Mouse (Mus musculus): ENCODE data around the gene Rassf3.

The Rassf3 gene

GRCm38 (mm10) chr10:121489941-121490340 is 13.8 kb upstream of the Rassf3 start:
- no peak for DNase-seq (ENCODE audit: low read depth, low spot score)

DNA sequence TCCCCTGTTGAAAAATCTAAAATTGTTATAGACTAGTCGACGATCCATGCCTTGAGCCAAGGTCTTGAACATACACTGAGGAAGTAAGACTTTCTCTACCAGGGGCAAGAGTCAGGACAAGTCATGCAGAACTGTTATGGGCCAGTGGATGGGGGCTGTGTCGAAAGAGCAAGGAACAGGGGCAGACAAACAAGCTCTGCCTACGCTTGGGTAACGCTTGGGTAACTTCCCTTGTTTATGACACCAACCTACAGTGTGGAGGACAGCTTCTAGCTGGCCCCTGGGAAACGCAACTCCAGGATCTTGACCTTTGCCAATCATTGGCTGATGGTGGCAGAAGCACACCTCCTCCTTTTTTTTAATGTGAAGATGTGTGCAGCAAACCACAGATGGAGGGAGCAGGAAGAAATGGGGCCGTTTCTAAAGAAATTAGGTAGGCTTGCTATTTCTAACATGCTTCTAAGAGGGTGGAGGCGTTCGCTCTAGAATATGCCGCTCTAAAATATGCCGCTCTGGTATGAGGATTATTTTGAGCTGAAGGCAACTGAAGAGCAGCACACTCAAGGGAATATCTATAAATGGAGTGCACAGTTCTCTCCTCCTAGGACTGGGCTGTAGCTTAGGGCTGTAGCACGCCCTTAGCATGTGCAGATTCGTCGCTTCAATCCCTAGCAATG is 12.6 kb upstream of the Rassf3 start:
- no peak for DNase-seq (ENCODE audit: low read depth, low spot score)

- DNase-seq (ENCODE audit: low read depth, low spot score), result no peak
These were observed 11.6 kb upstream of the Rassf3 start for GRCm38 (mm10) chr10:121487716-121488115.

DNA sequence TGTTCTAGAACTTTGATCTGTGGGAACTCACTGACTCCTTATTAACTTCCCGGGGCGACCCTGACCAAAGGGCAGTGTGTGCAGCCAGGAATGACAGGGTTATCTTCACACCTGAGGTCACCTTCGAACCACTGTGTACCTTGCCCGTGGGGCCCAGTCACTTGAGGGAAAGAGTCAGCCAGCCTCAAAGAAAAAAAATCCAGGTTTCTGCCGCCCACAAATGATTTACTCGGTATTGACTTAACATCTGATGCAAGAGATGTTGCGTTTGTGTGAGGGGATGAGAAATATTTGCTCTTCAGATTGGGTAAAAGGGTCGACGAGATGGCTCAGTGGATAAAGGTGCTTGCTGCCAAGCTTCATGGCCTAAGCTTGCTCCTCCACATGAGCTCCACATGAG is 10.2 kb upstream of the Rassf3 start:
- DNase-seq (ENCODE audit: low read depth, low spot score), result no peak

DNA sequence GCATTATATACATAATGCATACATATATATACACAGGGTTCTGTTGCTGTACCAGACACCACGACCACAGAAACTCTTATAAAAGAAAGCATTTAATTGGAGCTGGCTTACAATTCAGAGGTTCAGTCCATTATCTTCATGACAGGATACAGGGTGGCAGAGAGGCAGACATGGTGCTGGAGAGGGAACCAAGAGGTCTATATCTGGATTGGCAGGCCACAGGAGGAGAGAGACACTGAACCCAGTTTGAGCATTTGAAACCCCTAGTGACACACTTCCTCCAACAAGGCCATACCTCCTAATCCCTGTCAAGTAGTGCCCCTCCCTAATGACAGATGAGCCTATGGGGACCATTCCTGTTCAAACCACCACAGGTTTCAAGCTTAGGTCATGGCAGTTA is 7.2 kb upstream of the Rassf3 start:
- no peak for DNase-seq (ENCODE audit: low read depth, low spot score)

GRCm38 (mm10) chr10:121481141-121481540 is 5.0 kb upstream of the Rassf3 start:
- no peak for DNase-seq (ENCODE audit: low read depth, low spot score)

DNA sequence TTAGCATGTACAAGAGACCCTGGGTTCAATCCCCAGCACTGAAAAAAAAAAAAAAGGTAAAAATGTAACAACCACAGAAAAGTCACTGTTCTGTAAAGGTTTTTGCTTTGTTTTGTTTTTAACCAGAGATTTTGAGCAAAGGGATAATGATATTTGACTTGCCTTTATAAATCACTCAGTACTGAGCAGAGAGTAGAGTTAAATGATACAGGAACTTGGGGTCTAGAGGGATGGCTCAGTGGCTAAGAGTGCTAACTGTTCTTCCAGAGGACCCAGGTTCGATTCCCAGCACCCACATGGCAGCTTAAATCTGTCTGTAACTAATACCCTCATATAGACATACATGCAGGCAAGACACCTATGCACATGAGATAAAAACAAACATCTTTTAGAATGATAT is 3.8 kb upstream of the Rassf3 start:
- DNase-seq (ENCODE audit: low read depth, low spot score), result no peak

GRCm38 (mm10) chr10:121477433-121477832 is 1.3 kb upstream of the Rassf3 start:
- DNase-seq (ENCODE audit: low read depth, low spot score), result peak; percentile 28

GRCm38 (mm10) chr10:121476968-121477337 is 806 bp upstream of the Rassf3 start:
- DNase-seq (ENCODE audit: low read depth, low spot score), result peak; percentile 16

- DNase-seq (ENCODE audit: low read depth, low spot score), result peak; percentile 68
These were observed 438 bp downstream of the Rassf3 start for GRCm38 (mm10) chr10:121475672-121476146.

GRCm38 (mm10) chr10:121475101-121475671 is 961 bp downstream of the Rassf3 start:
- DNase-seq (ENCODE audit: low read depth, low spot score), result no peak

DNA sequence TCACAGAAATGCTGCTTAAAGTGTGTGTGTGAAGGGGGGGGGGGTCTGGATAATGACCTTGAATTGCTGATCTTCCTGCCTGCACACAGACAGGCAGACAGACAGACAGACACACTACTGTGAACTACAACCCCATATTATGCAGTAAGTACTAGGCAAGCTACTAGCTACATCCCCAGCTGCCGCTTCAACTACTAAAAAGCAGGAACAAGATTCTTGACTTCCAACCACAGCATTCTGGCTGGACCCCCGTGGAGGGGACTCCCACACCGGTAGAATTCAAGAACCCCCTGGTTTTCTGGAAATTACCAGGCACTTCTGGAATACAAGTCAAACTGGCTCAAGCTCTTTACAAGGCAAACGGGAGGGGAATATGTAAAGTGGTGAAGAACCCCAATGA is 1.9 kb downstream of the Rassf3 start:
- DNase-seq (ENCODE audit: low read depth, low spot score), result peak; percentile 30

DNA sequence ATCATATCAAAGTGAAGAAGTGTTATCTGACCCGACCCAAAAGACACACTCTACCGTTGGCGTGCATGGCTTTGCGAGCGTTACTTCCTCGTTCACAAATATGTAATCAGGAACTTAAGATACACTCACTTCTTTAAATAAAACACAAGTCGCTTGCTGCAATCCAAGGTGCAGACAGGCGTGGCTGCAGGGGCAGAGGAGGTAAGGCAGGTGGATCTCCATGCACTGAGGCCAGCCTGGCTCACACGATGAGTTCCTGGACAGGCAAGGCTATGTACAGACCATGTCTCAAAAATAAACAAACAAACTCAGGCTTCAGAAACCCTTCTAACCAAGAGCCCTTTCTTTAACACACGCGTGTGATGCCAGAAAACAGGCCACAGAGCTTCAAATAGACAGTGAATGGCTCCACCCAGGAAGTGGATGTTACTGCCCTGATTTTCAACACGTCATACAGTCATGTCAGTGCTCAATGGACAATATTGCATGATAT is 2.4 kb downstream of the Rassf3 start:
- peak; percentile 19 for DNase-seq (ENCODE audit: low read depth, low spot score)

GRCm38 (mm10) chr10:121472593-121473217 is 3.4 kb downstream of the Rassf3 start:
- DNase-seq (ENCODE audit: low read depth, low spot score), result no peak

DNA sequence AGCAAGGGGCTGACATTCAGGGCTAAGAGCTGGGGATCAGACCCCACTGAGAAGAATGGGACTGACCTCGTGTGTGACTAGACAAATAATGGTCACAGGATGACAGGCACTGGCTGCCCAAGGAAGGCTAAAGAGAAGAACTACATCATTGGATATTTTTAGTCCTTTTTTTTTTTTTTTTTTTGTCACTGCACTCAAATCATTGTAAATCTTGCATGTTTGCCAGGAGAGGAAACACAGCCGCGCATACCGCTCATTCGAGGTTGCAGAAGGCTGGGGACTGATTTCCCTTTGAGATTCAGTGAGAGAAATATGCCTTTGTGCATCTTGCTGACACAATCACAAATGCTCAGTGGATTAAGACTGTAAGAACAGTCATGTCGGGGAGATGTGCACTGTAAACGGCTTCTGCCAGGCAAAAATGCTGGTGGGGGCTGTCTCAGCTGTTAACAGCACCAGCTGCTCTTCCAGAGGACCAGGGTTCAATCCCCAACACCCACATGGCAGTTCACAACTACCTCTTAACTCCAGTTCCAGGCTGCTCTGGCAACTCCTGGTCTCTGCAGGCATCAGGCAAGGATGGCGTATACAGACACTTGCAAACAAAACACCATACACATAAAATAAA is 4.5 kb downstream of the Rassf3 start:
- DNase-seq (ENCODE audit: low read depth, low spot score), result no peak

DNA sequence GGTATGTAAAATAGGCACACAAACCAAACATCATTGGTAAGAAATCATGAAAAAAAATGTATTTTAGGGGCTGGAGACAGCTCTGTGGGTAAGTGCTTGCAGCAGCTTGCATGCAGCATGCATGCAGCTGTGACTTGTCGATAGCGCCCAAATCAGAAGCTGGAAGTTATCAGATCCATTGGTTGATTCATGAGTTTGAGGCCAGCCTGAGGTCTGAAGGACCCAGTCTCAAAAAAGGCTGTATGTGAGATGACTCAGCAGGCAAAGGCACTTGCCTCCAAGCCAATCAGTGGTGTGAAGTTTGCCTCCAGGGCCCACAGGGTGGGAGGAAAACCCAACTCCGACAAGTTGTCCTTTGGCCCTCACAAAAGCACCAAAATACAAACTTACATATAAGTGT is 6.5 kb downstream of the Rassf3 start:
- no peak for DNase-seq (ENCODE audit: low read depth, low spot score)

DNA sequence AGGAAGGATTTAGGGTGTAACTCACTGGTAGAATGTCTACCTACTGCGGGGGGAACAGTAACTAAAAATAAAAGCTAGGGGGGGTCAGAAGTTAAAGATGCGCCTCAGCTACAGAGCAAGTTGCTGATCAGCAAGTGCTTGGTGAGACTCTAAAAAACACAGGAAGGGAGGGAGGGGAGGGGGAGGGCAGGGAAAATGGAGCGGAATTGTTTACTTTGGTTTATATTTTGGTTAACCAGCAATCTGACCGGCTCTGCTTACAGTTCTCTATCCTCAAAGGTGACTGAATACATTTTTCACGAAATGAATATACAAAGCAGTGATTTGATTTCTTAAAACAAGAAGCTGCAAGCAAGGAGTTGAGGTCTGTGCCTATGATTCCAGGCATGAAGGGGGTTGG is 7.2 kb downstream of the Rassf3 start:
- no peak for DNase-seq (ENCODE audit: low read depth, low spot score)

- DNase-seq (ENCODE audit: low read depth, low spot score), result no peak
These were observed 7.9 kb downstream of the Rassf3 start for GRCm38 (mm10) chr10:121468261-121468660.

DNA sequence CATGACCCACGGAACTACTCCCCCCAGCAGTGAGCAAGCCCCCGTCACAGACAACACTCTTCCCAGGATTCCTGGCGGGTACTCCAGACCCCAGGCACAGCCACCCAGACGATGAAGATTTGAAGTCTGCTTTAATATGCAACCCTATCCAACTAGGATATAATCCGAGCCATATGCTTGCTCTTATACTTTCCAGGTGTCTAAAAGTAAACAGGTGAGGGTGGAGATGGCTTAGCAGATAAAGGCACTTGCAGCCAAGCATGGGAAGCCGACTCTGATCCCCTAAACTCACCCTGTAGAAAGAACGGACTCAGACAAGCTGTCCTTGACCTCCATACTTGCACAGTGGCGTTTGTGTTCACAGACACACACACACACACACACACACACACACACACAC is 8.4 kb downstream of the Rassf3 start:
- DNase-seq (ENCODE audit: low read depth, low spot score), result no peak

DNA sequence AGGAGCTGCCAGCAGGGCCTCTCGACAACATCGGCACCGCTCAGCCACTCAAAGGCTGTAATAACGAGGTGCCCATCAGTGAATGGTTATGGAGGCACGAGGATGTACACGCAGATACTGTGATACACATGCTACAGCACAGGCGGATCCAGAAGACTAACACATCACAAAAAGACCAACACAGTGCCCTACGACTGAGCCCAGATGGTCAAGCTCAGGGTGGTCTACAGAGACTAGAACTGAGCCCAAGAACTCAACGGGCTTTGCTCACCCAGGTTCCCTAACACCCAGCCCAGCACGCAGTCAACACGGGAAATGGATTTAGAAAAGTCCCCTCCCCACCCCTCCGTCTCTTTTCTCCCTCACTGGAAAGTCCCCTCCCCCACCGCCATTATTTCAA is 9.1 kb downstream of the Rassf3 start:
- peak; percentile 26 for DNase-seq (ENCODE audit: low read depth, low spot score)

DNA sequence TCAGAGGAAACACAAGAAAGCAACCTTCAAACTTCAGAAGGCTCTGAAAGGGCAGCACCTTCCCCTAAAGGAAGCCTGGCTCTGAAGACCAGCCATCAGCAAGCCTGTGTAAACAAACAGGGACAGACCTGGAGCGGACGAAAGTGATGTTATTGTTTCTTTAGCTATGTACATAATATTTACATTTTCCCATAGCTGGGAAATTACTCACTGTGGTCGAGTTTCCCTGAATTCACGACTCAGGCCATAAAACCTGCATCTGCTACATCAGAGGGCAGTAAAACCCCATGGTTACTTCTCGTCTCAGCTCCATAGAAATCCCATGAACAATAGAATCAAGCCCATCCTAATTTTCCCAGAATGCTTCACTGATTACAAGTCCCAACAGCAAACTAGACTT is 11.1 kb downstream of the Rassf3 start:
- no peak for DNase-seq (ENCODE audit: low read depth, low spot score)

DNA sequence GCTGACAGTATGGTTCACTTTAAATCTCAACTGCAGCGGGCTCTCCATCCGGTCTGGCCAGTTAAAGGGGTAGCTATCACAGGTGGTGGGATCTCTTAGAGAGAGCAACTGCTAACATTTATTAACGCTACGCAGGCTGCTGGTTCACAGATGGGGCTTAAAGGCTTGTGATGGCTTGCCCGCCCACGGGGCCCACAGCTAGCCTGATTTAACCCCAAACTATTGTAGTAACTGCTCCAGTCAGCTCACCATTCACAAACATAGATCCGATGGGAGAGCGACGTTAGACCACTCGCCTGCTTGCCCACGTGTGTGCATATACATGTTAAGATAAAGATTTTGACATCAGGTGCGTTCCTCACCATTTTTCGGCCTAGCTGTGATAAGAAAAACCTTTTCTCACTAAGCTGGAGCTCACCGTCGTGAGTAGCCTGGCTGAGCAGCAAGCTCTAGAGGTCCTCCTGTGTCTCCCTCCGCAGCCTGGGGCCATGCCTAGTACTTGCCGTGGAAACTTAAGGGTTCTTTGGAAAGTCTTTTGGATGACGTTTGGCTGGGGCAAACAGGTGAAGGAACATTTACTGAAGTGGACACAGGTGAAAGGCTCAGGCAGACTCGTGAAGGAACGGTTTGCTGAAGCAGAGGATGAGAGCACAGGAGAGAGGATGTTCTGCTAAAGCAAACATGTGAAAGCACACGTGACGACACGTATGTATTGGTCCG is 13.8 kb downstream of the Rassf3 start:
- DNase-seq (ENCODE audit: low read depth, low spot score), result no peak

All from R1 (cell line).